Mouse (Mus musculus) heart, adult 2 months (tissue): ENCODE results near the gene Tinf2.
A peak's percentile ranks its signal among the peaks of the same experiment; 100 is the strongest.

Experiments
- CTCF ChIP-seq: fragments of 200-600 bp; IDR thresholded peaks from 2 replicates; pipeline ENCODE4 v1.8.1; 2022; ENCODE audit warnings: antibody characterized with exemption, mild to moderate bottlenecking, moderate library complexity
- POLR2A ChIP-seq: fragments of 200-500 bp; IDR thresholded peaks from 2 replicates; pipeline ENCODE4 v1.6.1; 2011; ENCODE audit warnings: mild to moderate bottlenecking, low read depth, low read length, control low read depth; ENCODE audit not compliant: insufficient read depth

GRCm38 (mm10) chr14:55721700-55722437, 40.2 kb upstream of the Tinf2 start, which contains the start of gene Rabggta:
- TF ChIP-seq POLR2A (peak; percentile 61; the same call in 1 of the 2 replicates), CTCF (peak; percentile 88)
